Mouse (Mus musculus) stomach, embryonic 14.5 days (tissue): ENCODE results near the gene E130308A19Rik. TPM values are rescaled to one million over a fixed set of nuclear protein-coding genes. Genes with fewer than 3 reads are reported as not detected.

Experiments used
- ATAC-seq: fragments of 200-750 bp; cut with Nextera tagmentation; 2 replicates; pipeline ENCODE4 v1.8.0; 2017; ENCODE audit warnings: low read depth, moderate TSS enrichment; ENCODE audit not compliant: insufficient number of reproducible peaks, insufficient read depth, low FRiP score
- H3K27ac ChIP-seq: fragments of 300-500 bp; sonication (generic); 2 replicates; pipeline ENCODE4 v1.5.1; 2014; ENCODE audit warnings: mild to moderate bottlenecking, low read length, moderate library complexity, mixed read lengths
- H3K27me3 ChIP-seq: fragments of 300-500 bp; sonication (generic); 2 replicates; pipeline ENCODE4 v1.6.1; 2014; ENCODE audit warnings: low read length, control low read depth, mixed read lengths; ENCODE audit not compliant: control insufficient read depth, insufficient read depth
- H3K36me3 ChIP-seq: fragments of 300-500 bp; sonication (generic); 2 replicates; pipeline ENCODE4 v1.6.1; 2014; ENCODE audit warnings: mild to moderate bottlenecking, control low read depth, low read length, moderate library complexity, mixed read lengths; ENCODE audit not compliant: control insufficient read depth, insufficient read depth
- H3K4me1 ChIP-seq: fragments of 300-500 bp; sonication (generic); 2 replicates; pipeline ENCODE4 v1.6.1; 2014; ENCODE audit warnings: low read length, control low read depth, mixed read lengths; ENCODE audit not compliant: control insufficient read depth, insufficient read depth
- H3K4me2 ChIP-seq: fragments of 300-500 bp; sonication (generic); replicated peaks from 2 replicates; pipeline ENCODE4 v1.6.1; 2014; ENCODE audit warnings: low read depth, low read length, control low read depth
- H3K4me3 ChIP-seq: fragments of 300-500 bp; sonication (generic); 2 replicates; pipeline ENCODE4 v1.5.1; 2014; ENCODE audit warnings: low read depth, low read length, control low read depth
- H3K9ac ChIP-seq: fragments of 300-500 bp; sonication (generic); replicated peaks from 2 replicates; pipeline ENCODE4 v1.6.1; 2014; ENCODE audit warnings: low read depth, mild to moderate bottlenecking, control low read depth, low read length, moderate library complexity, mixed read lengths
- H3K9me3 ChIP-seq: fragments of 300-500 bp; sonication (generic); 2 replicates; pipeline ENCODE4 v1.6.1; 2016; ENCODE audit warnings: low read depth, low read length, control low read depth; ENCODE audit not compliant: control insufficient read depth
- whole genome bisulfite sequencing: fragments of 180-500 bp; shearing (Covaris S2); extraction: QIAGEN DNeasy Blood & Tissue Kit; methylation state at CpG from one replicate; pipeline ENCODE4 v1.1.7; 2014; 5-methylcytosine and 5-hydroxymethylcytosine counted together
- polyA plus RNA-seq: library from polyadenylated mRNA; unstranded; fragments of >200 nt; fragmentation: Nextera tagmentation; extraction: Ambion mirVana; gene quantifications from 2 replicates; pipeline ENCODE4 v1.2.1, GENCODE M21; 2014

Gene E130308A19Rik
- polyA plus RNA-seq, 1 experiment from 2014 or later: 27.0 TPM

- ATAC-seq: no peak
- Histone ChIP-seq H3K36me3 (no peaks in the 10 kb centered on the region), H3K4me2 (no peak overlapping the region), H3K4me3 (no peak overlapping the region), H3K27ac (no peak overlapping the region), H3K4me1 (peaks cover 6% of the 10 kb centered on the region; the same call in 1 of the 2 replicates), H3K27me3 (no peaks in the 10 kb centered on the region), H3K9ac (no peak overlapping the region), H3K9me3 (no peaks in the 10 kb centered on the region)
- 91% methylated on average over 4 of the region's 4 CpGs for WGBS
These were observed 19.0 kb downstream of the E130308A19Rik start for GRCm38 (mm10) chr4:59644992-59645391.

- H3K4me2 ChIP-seq: no peak overlapping the region
- no peaks in the 10 kb centered on the region for H3K27me3 ChIP-seq
- no peak overlapping the region for H3K9ac ChIP-seq
- 87% methylated on average over 2 of the region's 2 CpGs for WGBS
- H3K9me3 ChIP-seq: no peaks in the 10 kb centered on the region
- H3K4me1 ChIP-seq: peaks cover 6% of the 10 kb centered on the region; the same call in 1 of the 2 replicates
- no peak overlapping the region for H3K4me3 ChIP-seq
- no peak for ATAC-seq
- H3K36me3 ChIP-seq: no peaks in the 10 kb centered on the region
- H3K27ac ChIP-seq: no peak overlapping the region
These were observed 19.6 kb downstream of the E130308A19Rik start for GRCm38 (mm10) chr4:59645610-59646009.

- Histone ChIP-seq H3K4me2 (no peak overlapping the region), H3K4me3 (no peak overlapping the region), H3K36me3 (no peaks in the 10 kb centered on the region), H3K27me3 (no peaks in the 10 kb centered on the region), H3K9ac (no peak overlapping the region), H3K9me3 (no peaks in the 10 kb centered on the region), H3K27ac (no peak overlapping the region), H3K4me1 (peaks cover 6% of the 10 kb centered on the region; the same call in 1 of the 2 replicates)
- no peak for ATAC-seq
- WGBS: 93% methylated on average over 10 of the region's 10 CpGs
These were observed 20.1 kb downstream of the E130308A19Rik start for GRCm38 (mm10) chr4:59646020-59646696.

- ATAC-seq: no peak
- no peaks in the 10 kb centered on the region for H3K36me3 ChIP-seq
- H3K9ac ChIP-seq: no peak overlapping the region
- H3K9me3 ChIP-seq: no peaks in the 10 kb centered on the region
- no peak overlapping the region for H3K4me2 ChIP-seq
- no peak overlapping the region for H3K4me3 ChIP-seq
- no peaks in the 10 kb centered on the region for H3K27me3 ChIP-seq
- H3K27ac ChIP-seq: no peak overlapping the region
- WGBS: 62% methylated on average over 5 of the region's 5 CpGs
- H3K4me1 ChIP-seq: peaks cover 3% of the 10 kb centered on the region; the same call in 1 of the 2 replicates
These were observed 23.1 kb downstream of the E130308A19Rik start for GRCm38 (mm10) chr4:59649119-59649518.

- no peak overlapping the region for H3K27ac ChIP-seq
- no peak overlapping the region for H3K9ac ChIP-seq
- H3K27me3 ChIP-seq: no peaks in the 10 kb centered on the region
- no peak overlapping the region for H3K4me3 ChIP-seq
- H3K4me1 ChIP-seq: peaks cover 3% of the 10 kb centered on the region; the same call in 1 of the 2 replicates
- WGBS: 63% methylated on average over 1 of the region's 1 CpGs
- no peaks in the 10 kb centered on the region for H3K36me3 ChIP-seq
- no peak overlapping the region for H3K4me2 ChIP-seq
- no peaks in the 10 kb centered on the region for H3K9me3 ChIP-seq
- no peak for ATAC-seq
These were observed 26.2 kb downstream of the E130308A19Rik start for GRCm38 (mm10) chr4:59652166-59652681.

- H3K4me3 ChIP-seq: no peak overlapping the region
- H3K36me3 ChIP-seq: no peaks in the 10 kb centered on the region
- no peak for ATAC-seq
- H3K27ac ChIP-seq: no peak overlapping the region
- no peak overlapping the region for H3K9ac ChIP-seq
- 79% methylated on average over 5 of the region's 5 CpGs for WGBS
- H3K27me3 ChIP-seq: no peaks in the 10 kb centered on the region
- H3K4me1 ChIP-seq: peaks cover 3% of the 10 kb centered on the region; the same call in 1 of the 2 replicates
- H3K4me2 ChIP-seq: no peak overlapping the region
- no peaks in the 10 kb centered on the region for H3K9me3 ChIP-seq
These were observed 30.1 kb downstream of the E130308A19Rik start for GRCm38 (mm10) chr4:59656061-59656642.

- no peak for ATAC-seq
- Histone ChIP-seq H3K9me3 (no peaks in the 10 kb centered on the region), H3K4me2 (no peak overlapping the region), H3K4me3 (no peak overlapping the region), H3K9ac (no peak overlapping the region), H3K27me3 (no peaks in the 10 kb centered on the region), H3K36me3 (no peaks in the 10 kb centered on the region), H3K27ac (no peak overlapping the region), H3K4me1 (0 out of 2 replicates have a peak, but pooled peaks cover under 1% of the 10 kb centered on the region)
- WGBS: 81% methylated on average over 1 of the region's 1 CpGs
These were observed 36.2 kb downstream of the E130308A19Rik start for GRCm38 (mm10) chr4:59662163-59662562.

GRCm38 (mm10) chr4:59663451-59663850, 37.4 kb downstream of the E130308A19Rik start:
- H3K4me3 ChIP-seq: no peak overlapping the region
- no peaks in the 10 kb centered on the region for H3K9me3 ChIP-seq

More at GRCm38 (mm10) chr4:59663451-59663850, 37.4 kb downstream of the E130308A19Rik start:
- H3K36me3 ChIP-seq: no peaks in the 10 kb centered on the region
- no peaks in the 10 kb centered on the region for H3K27me3 ChIP-seq
- 0 out of 2 replicates have a peak, but pooled peaks cover 3% of the 10 kb centered on the region for H3K4me1 ChIP-seq
- no peak for ATAC-seq
- no peak overlapping the region for H3K4me2 ChIP-seq
- no peak overlapping the region for H3K9ac ChIP-seq
- 90% methylated on average over 6 of the region's 6 CpGs for WGBS
- no peak overlapping the region for H3K27ac ChIP-seq
